Comparison of ENCODE assay signal across 7 mouse cellular contexts in genomic region chr1:34097640-34098039, GRCm38 (mm10).
DNase-seq lines count a peak whose midpoint lies in the region; ATAC-seq and TF ChIP-seq lines count a peak whose summit lies in the region.

No protein-coding gene starts in this region.

- H3K27ac ChIP-seq in heart, postnatal 0 days (ENCODE audit: low read depth): 0 out of 2 replicates have a peak overlapping the region, but pooled peaks have one; percentile 67
- H3K27ac ChIP-seq in CH12.LX (ENCODE audit: insufficient read depth, low read depth): no peak overlapping the region
- no peak overlapping the region; the same call in 1 of the 2 replicates for H3K27ac ChIP-seq in hindbrain, embryonic 14.5 days
- H3K27ac ChIP-seq in intestine, embryonic 16.5 days (ENCODE audit: low read length): no peak overlapping the region

- no peak overlapping the region for H3K4me3 ChIP-seq in heart, postnatal 0 days (ENCODE audit: low read depth, low read length)
- no peak overlapping the region for H3K4me3 ChIP-seq in CH12.LX (replicated peaks in 1 of 3; ENCODE audit: low read depth in 2 of 3, low read length in 2 of 3, poor library complexity in 1 of 3)
- H3K4me3 ChIP-seq in hindbrain, embryonic 14.5 days (replicated peaks; ENCODE audit: low read length): no peak overlapping the region
- H3K4me3 ChIP-seq in intestine, embryonic 16.5 days (ENCODE audit: low read length): no peak overlapping the region

- dilution Hi-C loops in CH12.LX (cut with MboI; ENCODE audit: extremely low pct_ligation_motif_present, extremely low pct_unique_long_range_greater_than_20kb, low sequenced_read_pairs): no loop called here

- no peak for DNase-seq in heart, postnatal 0 days (ENCODE audit: low spot score)
- DNase-seq in heart, postnatal 25 days (ENCODE audit: low spot score): no peak
- DNase-seq in CH12.LX (ENCODE audit: extremely low read depth): no peak
- peak; percentile 78 for DNase-seq in brain, embryonic 14.5 days (ENCODE audit: low read depth)
- DNase-seq in hindbrain, embryonic 14.5 days (ENCODE audit: low spot score): no peak
- no peak for DNase-seq in urinary bladder, postnatal 25 days (ENCODE audit: low spot score)

- in situ Hi-C loops in CH12.LX (cut with MboI; ENCODE audit: low pct_ligation_motif_present, low pct_unique_long_range_greater_than_20kb, low sequenced_read_pairs): no loop called here

- peaks cover 9% of the 10 kb centered on the region for H3K4me1 ChIP-seq in heart, postnatal 0 days (ENCODE audit: control insufficient read depth, insufficient read depth)
- H3K4me1 ChIP-seq in CH12.LX (ENCODE audit: control insufficient read depth in 1 of 2, insufficient read depth in 2 of 2): 0 out of 4 replicates have a peak, but pooled peaks cover 0 to 3% of the 10 kb centered on the region in 2 experiments
- peaks cover 8% of the 10 kb centered on the region for H3K4me1 ChIP-seq in hindbrain, embryonic 14.5 days (replicated peaks; ENCODE audit: control insufficient read depth, insufficient read depth, low read length)
- H3K4me1 ChIP-seq in intestine, embryonic 16.5 days (ENCODE audit: control insufficient read depth, insufficient read depth, low read length): no peaks in the 10 kb centered on the region

- 39% methylated on average over 4 of the region's 4 CpGs for WGBS in heart, postnatal 0 days
- WGBS in hindbrain, embryonic 14.5 days: 26% methylated on average over 4 of the region's 4 CpGs
- WGBS in intestine, embryonic 16.5 days: 61% methylated on average over 4 of the region's 4 CpGs

- intact Hi-C loops in heart, postnatal 25 days (cut with DNase I): no loop called here

- no peaks in the 10 kb centered on the region for H3K9me3 ChIP-seq in heart, postnatal 0 days (replicated peaks; ENCODE audit: control insufficient read depth, low read length)
- H3K9me3 ChIP-seq in CH12.LX (replicated peaks; ENCODE audit: low read length): no peaks in the 10 kb centered on the region
- H3K9me3 ChIP-seq in hindbrain, embryonic 14.5 days (ENCODE audit: control insufficient read depth, low read length): no peaks in the 10 kb centered on the region
- no peaks in the 10 kb centered on the region for H3K9me3 ChIP-seq in intestine, embryonic 16.5 days (ENCODE audit: control insufficient read depth, low read length)

- peak; percentile 16 for TF ChIP-seq RAD21 in CH12.LX (IDR thresholded peaks at IDR 0.05; ENCODE audit: low read depth, low read length)

- no peak for TF ChIP-seq POLR2A in CH12.LX (IDR thresholded peaks at IDR 0.05; ENCODE audit: low read depth, low read length)
- TF ChIP-seq POLR2A in brain, embryonic 14.5 days (IDR thresholded peaks at IDR 0.05; ENCODE audit: borderline replicate concordance, extremely low read depth, insufficient read depth, insufficient read length, poor library complexity, severe bottlenecking): no peak

- H3K36me3 ChIP-seq in heart, postnatal 0 days (replicated peaks; ENCODE audit: control insufficient read depth, insufficient read depth, low read length): no peaks in the 10 kb centered on the region
- H3K36me3 ChIP-seq in CH12.LX (replicated peaks in 1 of 2; ENCODE audit: control insufficient read depth in 1 of 2, insufficient read depth in 1 of 2, low read length in 1 of 2): peaks cover 0 to 5% of the 10 kb centered on the region in 2 experiments
- H3K36me3 ChIP-seq in hindbrain, embryonic 14.5 days (replicated peaks; ENCODE audit: control insufficient read depth, insufficient read depth): no peaks in the 10 kb centered on the region
- no peaks in the 10 kb centered on the region for H3K36me3 ChIP-seq in intestine, embryonic 16.5 days (ENCODE audit: control insufficient read depth, insufficient read depth, low read length)

- no peak overlapping the region for H3K4me2 ChIP-seq in heart, postnatal 0 days (ENCODE audit: low read depth, low read length)
- H3K4me2 ChIP-seq in CH12.LX (ENCODE audit: insufficient read depth, low read depth, poor library complexity, severe bottlenecking): no peak overlapping the region
- no peak overlapping the region for H3K4me2 ChIP-seq in hindbrain, embryonic 14.5 days (replicated peaks)
- H3K4me2 ChIP-seq in intestine, embryonic 16.5 days (ENCODE audit: low read depth, low read length): no peak overlapping the region

- no peak overlapping the region for H3K9ac ChIP-seq in heart, postnatal 0 days (replicated peaks; ENCODE audit: low read depth, low read length)
- H3K9ac ChIP-seq in CH12.LX (ENCODE audit: insufficient read depth, low read depth): no peak overlapping the region
- H3K9ac ChIP-seq in hindbrain, embryonic 14.5 days: no peak overlapping the region
- no peak overlapping the region for H3K9ac ChIP-seq in intestine, embryonic 16.5 days (ENCODE audit: low read depth, low read length)

- no peak for TF ChIP-seq EP300 in heart, postnatal 0 days (IDR thresholded peaks at IDR 0.05; ENCODE audit: low read depth)
- no peak for TF ChIP-seq EP300 in CH12.LX (IDR thresholded peaks at IDR 0.05; ENCODE audit: low read length)

- ATAC-seq in heart, postnatal 0 days (ENCODE audit: insufficient read depth, low read depth): peak; percentile 59; the same call in 1 of the 2 replicates
- peak; percentile 68; the same call in 1 of the 2 replicates for ATAC-seq in hindbrain, embryonic 14.5 days (ENCODE audit: low FRiP score)
- no peak for ATAC-seq in intestine, embryonic 16.5 days

- no peaks in the 10 kb centered on the region for H3K79me2 ChIP-seq in CH12.LX (replicated peaks; ENCODE audit: control insufficient read depth, extremely low read depth, insufficient read depth, poor library complexity, severe bottlenecking)

- peak; percentile 56 for TF ChIP-seq CTCF in heart, postnatal 0 days (IDR thresholded peaks at IDR 0.05; ENCODE audit: low read depth)
- peak in 1 of 2 experiments; percentile 40; a peak in 2 of 4 replicates for TF ChIP-seq CTCF in CH12.LX (conservative IDR thresholded peaks at IDR 0.05 in 1 of 2, IDR thresholded peaks at IDR 0.05 in 1 of 2; ENCODE audit: low read depth in 2 of 2, low read length in 2 of 2)
- TF ChIP-seq CTCF in brain, embryonic 14.5 days (IDR thresholded peaks at IDR 0.05; ENCODE audit: borderline replicate concordance, extremely low read depth, insufficient read depth, insufficient read length): peak; percentile 53; the same call in 1 of the 2 replicates

- no peaks in the 10 kb centered on the region for H3K27me3 ChIP-seq in heart, postnatal 0 days (ENCODE audit: control insufficient read depth, insufficient read depth, low read length)
- no peaks in the 10 kb centered on the region for H3K27me3 ChIP-seq in CH12.LX (replicated peaks)
- no peaks in the 10 kb centered on the region for H3K27me3 ChIP-seq in hindbrain, embryonic 14.5 days (ENCODE audit: control insufficient read depth, insufficient read depth, low read length)
- no peaks in the 10 kb centered on the region for H3K27me3 ChIP-seq in intestine, embryonic 16.5 days (replicated peaks; ENCODE audit: control insufficient read depth, insufficient read depth, low read length)

TF ChIP-seq in CH12.LX, 34 proteins besides CTCF, POLR2A, EP300 and RAD21:
- no peak for TF ChIP-seq MAFK (IDR thresholded peaks at IDR 0.05; ENCODE audit: insufficient replicate concordance, low read length)
- no peak for TF ChIP-seq NRF1 (IDR thresholded peaks at IDR 0.05; ENCODE audit: low read depth, low read length)
- TF ChIP-seq SMC3 (IDR thresholded peaks at IDR 0.05; ENCODE audit: low read depth, low read length): peak; percentile 19; the same call in 1 of the 2 replicates
- TF ChIP-seq ELF1 (IDR thresholded peaks at IDR 0.05; ENCODE audit: low read depth, low read length): no peak
